Comparison of ENCODE assay signal across 12 mouse cellular contexts in genomic region chr3:129835388-129835934, GRCm38 (mm10). TPM values are rescaled to one million over a fixed set of nuclear protein-coding genes. Genes with fewer than 3 reads are reported as not detected.
DNase-seq lines count a peak whose midpoint lies in the region; ATAC-seq and TF ChIP-seq lines count a peak whose summit lies in the region.
"Had no signal": no experiment of that assay in that cellular context is flagged by ENCODE, and none has a peak within 500 bp of the region (broad histone marks: within the 10 kb centered on the region; RNA-seq: fewer than 3 reads in every experiment).

Gene Cfi, plus strand, starts transcription at chr3:129835884.

- H3K4me1 ChIP-seq in heart, embryonic 12.5 days (replicated peaks) = peaks cover 12% of the 10 kb centered on the region
- H3K4me1 ChIP-seq in heart, adult 2 months (ENCODE audit: control insufficient read depth, insufficient read depth, low read length) = no peaks in the 10 kb centered on the region
- H3K4me1 ChIP-seq in embryonic facial prominence, embryonic 13.5 days = no peaks in the 10 kb centered on the region
- no peaks in the 10 kb centered on the region for H3K4me1 ChIP-seq in intestine, embryonic 15.5 days (replicated peaks)
- H3K4me1 ChIP-seq: forebrain, embryonic 13.5 days had no signal

- WGBS in heart, embryonic 12.5 days = 48% methylated on average over 6 of the region's 6 CpGs
- WGBS in heart, adult 2 months = 23% methylated on average over 6 of the region's 6 CpGs
- 67% methylated on average over 6 of the region's 6 CpGs for WGBS in embryonic facial prominence, embryonic 13.5 days
- WGBS in intestine, embryonic 15.5 days = 63% methylated on average over 6 of the region's 6 CpGs

- TF ChIP-seq CTCF in heart, adult 2 months (IDR thresholded peaks at IDR 0.05) = no peak

- DNase-seq in heart, adult 2 months = no peak
- DNase-seq in lung, postnatal 25 days (ENCODE audit: low spot score) = peak; percentile 36
- no peak for DNase-seq in frontal cortex, adult 2 months (ENCODE audit: extremely low spot score in 1 of 2, low spot score in 1 of 2)
- no peak for DNase-seq in retina, postnatal 1 day
- no peak for DNase-seq in cerebellum, postnatal 4 days (ENCODE audit: low spot score in 2 of 2)
- DNase-seq: cerebellum, postnatal 25 days had no signal

- no peak for TF ChIP-seq POLR2A in heart, adult 2 months (IDR thresholded peaks at IDR 0.05; ENCODE audit: insufficient read depth, low read depth, low read length)

- no peaks in the 10 kb centered on the region for H3K36me3 ChIP-seq in heart, embryonic 12.5 days
- no peaks in the 10 kb centered on the region for H3K36me3 ChIP-seq in heart, adult 2 months (ENCODE audit: control insufficient read depth, insufficient read depth, low read length)
- no peaks in the 10 kb centered on the region for H3K36me3 ChIP-seq in embryonic facial prominence, embryonic 13.5 days
- H3K36me3 ChIP-seq in intestine, embryonic 15.5 days = no peaks in the 10 kb centered on the region

- H3K27me3 ChIP-seq in heart, embryonic 12.5 days (replicated peaks) = no peaks in the 10 kb centered on the region
- H3K27me3 ChIP-seq in heart, adult 2 months (ENCODE audit: control insufficient read depth, insufficient read depth, low read length) = no peaks in the 10 kb centered on the region
- H3K27me3 ChIP-seq in embryonic facial prominence, embryonic 13.5 days = no peaks in the 10 kb centered on the region
- no peaks in the 10 kb centered on the region for H3K27me3 ChIP-seq in intestine, embryonic 15.5 days (replicated peaks)

- ATAC-seq in heart, embryonic 12.5 days (ENCODE audit: insufficient number of reproducible peaks, low FRiP score) = peak; percentile 52; the same call in 1 of the 2 replicates
- ATAC-seq in embryonic facial prominence, embryonic 13.5 days (ENCODE audit: insufficient number of reproducible peaks, insufficient read depth, low FRiP score, low TSS enrichment, low read depth) = no peak
- ATAC-seq in intestine, embryonic 15.5 days = peak; percentile 14; the same call in 1 of the 2 replicates
- ATAC-seq: activated CD4-positive, CD25-positive, alpha-beta regulatory T cell, adult 4 months; forebrain, embryonic 13.5 days had no signal

- H3K4me2 ChIP-seq in heart, embryonic 12.5 days = peak within 1 kb of the TSS; percentile 59
- H3K4me2 ChIP-seq in embryonic facial prominence, embryonic 13.5 days = peak within 1 kb of the TSS; percentile 36
- peak within 1 kb of the TSS; percentile 56 for H3K4me2 ChIP-seq in intestine, embryonic 15.5 days (replicated peaks)
- H3K4me2 ChIP-seq: forebrain, embryonic 13.5 days had no signal

- H3K79me2 ChIP-seq in heart, adult 2 months (replicated peaks; ENCODE audit: control insufficient read depth, insufficient read depth, low read length) = 0 out of 2 replicates have a peak, but pooled peaks cover 2% of the 10 kb centered on the region

- peak within 1 kb of the TSS; percentile 65 for H3K27ac ChIP-seq in heart, embryonic 12.5 days (ENCODE audit: poor library complexity, severe bottlenecking)
- no peak within 1 kb of the TSS for H3K27ac ChIP-seq in heart, adult 2 months
- no peak within 1 kb of the TSS for H3K27ac ChIP-seq in embryonic facial prominence, embryonic 13.5 days
- H3K27ac ChIP-seq in intestine, embryonic 15.5 days = peak within 1 kb of the TSS; percentile 79
- H3K27ac ChIP-seq: forebrain, embryonic 13.5 days had no signal

- intact Hi-C loops in heart, adult 2 months (cut with DNase I) = loop anchor here (10.0 kb wide), 1 partner anchor 301 kb away; the partner anchor contains the start of gene Elovl6

- no peak for TF ChIP-seq EP300 in heart, adult 2 months (IDR thresholded peaks at IDR 0.05; ENCODE audit: insufficient read depth, low read depth, low read length)

- peak within 1 kb of the TSS; percentile 13; the same call in 1 of the 2 replicates for H3K4me3 ChIP-seq in heart, embryonic 12.5 days
- no peak within 1 kb of the TSS for H3K4me3 ChIP-seq in heart, adult 2 months
- no peak within 1 kb of the TSS for H3K4me3 ChIP-seq in embryonic facial prominence, embryonic 13.5 days
- H3K4me3 ChIP-seq in intestine, embryonic 15.5 days (replicated peaks) = peak within 1 kb of the TSS; percentile 21; the same call in 1 of the 2 replicates
- H3K4me3 ChIP-seq: forebrain, embryonic 13.5 days had no signal

- no peak within 1 kb of the TSS for H3K9ac ChIP-seq in heart, embryonic 12.5 days
- no peak within 1 kb of the TSS for H3K9ac ChIP-seq in heart, adult 2 months (ENCODE audit: low read depth, low read length)
- H3K9ac ChIP-seq in embryonic facial prominence, embryonic 13.5 days = no peak within 1 kb of the TSS
- H3K9ac ChIP-seq in intestine, embryonic 15.5 days = no peak within 1 kb of the TSS
- H3K9ac ChIP-seq: forebrain, embryonic 13.5 days had no signal

- no peaks in the 10 kb centered on the region for H3K9me3 ChIP-seq in heart, embryonic 12.5 days (replicated peaks)
- no peaks in the 10 kb centered on the region for H3K9me3 ChIP-seq in embryonic facial prominence, embryonic 13.5 days
- H3K9me3 ChIP-seq in intestine, embryonic 15.5 days = no peaks in the 10 kb centered on the region
- H3K9me3 ChIP-seq: forebrain, embryonic 13.5 days had no signal

RNA-seq across cellular contexts. Expression of gene Cfi, which starts in this region (rescaled TPM):
- polyA plus RNA-seq in heart, embryonic 12.5 days (2016; fragmentation: Nextera tagmentation; extraction: Ambion mirVana) = 2.0 and 2.8 TPM in 2 replicates
- total RNA-seq in heart, adult 2 months (2021) = under 1 TPM; 0.27 to 0.55 TPM
- polyA plus RNA-seq in heart, adult 2 months (2012; rRNA removed) = 0.23 and 0.31 TPM in 2 replicates
- polyA plus RNA-seq in embryonic facial prominence, embryonic 13.5 days (2015; fragmentation: Nextera tagmentation; extraction: Ambion mirVana) = 0.11 and 3.2 TPM in 2 replicates
- 57.2 and 57.9 TPM in 2 replicates for polyA plus RNA-seq in intestine, embryonic 15.5 days (2015; fragmentation: Nextera tagmentation; extraction: Ambion mirVana)
- 0.06 TPM in 1 of 2 replicates, not detected in the other for polyA plus RNA-seq in frontal cortex, adult 2 months (2012; rRNA removed)
- total RNA-seq: neutrophil, adult 5-6 weeks had no signal
- polyA plus RNA-seq: activated CD4-positive, CD25-positive, alpha-beta regulatory T cell, adult 4 months had no signal

Comparison
In these comparisons a context has a peak if more than half of its experiments do, and no peak if none do; other contexts are left out.
1. RNA of gene Cfi (polyA plus RNA-seq): 57.2 to 57.9 TPM in intestine, embryonic 15.5 days; 2.0 to 2.8 TPM in heart, embryonic 12.5 days, 0.23 to 0.31 TPM in heart, adult 2 months, 0.11 to 3.2 TPM in embryonic facial prominence, embryonic 13.5 days and 0.06 TPM in frontal cortex, adult 2 months; every median in the first group is over 10 times any median in the second.
2. H3K27ac ChIP-seq: peak in heart, embryonic 12.5 days (single experiment) and intestine, embryonic 15.5 days (single experiment); none in heart, adult 2 months (single experiment) and embryonic facial prominence, embryonic 13.5 days (single experiment).
3. H3K4me3 ChIP-seq: peak in heart, embryonic 12.5 days (single experiment) and intestine, embryonic 15.5 days (single experiment); none in heart, adult 2 months (single experiment) and embryonic facial prominence, embryonic 13.5 days (single experiment).
4. Peak in every context shown above with its lines, with median percentiles within 50 percentile points of each other: H3K4me2 ChIP-seq.